Mouse (Mus musculus) ES-Bruce4 (cell line): ENCODE results near the gene Dgkh. TPM values are rescaled to one million over a fixed set of nuclear protein-coding genes. Genes with fewer than 3 reads are reported as not detected.

Experiments
- H3K27ac ChIP-seq: 2 replicates; pipeline ENCODE4 v1.5.1; 2012; ENCODE audit warnings: low read length, inconsistent platforms; ENCODE audit not compliant: insufficient read depth
- H3K27me3 ChIP-seq: 2 replicates; pipeline ENCODE4 v1.6.1; 2012; ENCODE audit warnings: mild to moderate bottlenecking, low read length, inconsistent platforms; ENCODE audit not compliant: control insufficient read depth, poor library complexity, insufficient read depth, severe bottlenecking
- H3K36me3 ChIP-seq: 2 replicates; pipeline ENCODE4 v1.6.1; 2012; ENCODE audit warnings: inconsistent platforms, mild to moderate bottlenecking, low read length, moderate library complexity; ENCODE audit not compliant: control insufficient read depth, poor library complexity, insufficient read depth, severe bottlenecking
- H3K4me1 ChIP-seq: one replicate; pipeline ENCODE4 v1.8.1; 2011; ENCODE audit warnings: low read length; ENCODE audit not compliant: control insufficient read depth, insufficient read depth
- H3K4me3 ChIP-seq: 2 replicates; pipeline ENCODE4 v1.5.1; 2011; ENCODE audit warnings: low read depth, mild to moderate bottlenecking, low read length
- H3K9ac ChIP-seq: 2 replicates; pipeline ENCODE4 v1.6.1; 2012; ENCODE audit warnings: low read depth, mild to moderate bottlenecking, inconsistent platforms; ENCODE audit not compliant: poor library complexity, severe bottlenecking
- H3K9me3 ChIP-seq: replicated peaks from 2 replicates; pipeline ENCODE4 v1.6.1; 2012; ENCODE audit warnings: mild to moderate bottlenecking, low read length, inconsistent platforms; ENCODE audit not compliant: control insufficient read depth, poor library complexity, insufficient read depth, severe bottlenecking
- CTCF ChIP-seq: IDR thresholded peaks from one replicate; pipeline ENCODE4 v1.8.1; 2011; ENCODE audit warnings: low read depth, low read length
- EP300 ChIP-seq: IDR thresholded peaks from 2 replicates; pipeline ENCODE4 v1.6.1; 2011; ENCODE audit warnings: low read depth, low read length; ENCODE audit not compliant: insufficient read depth
- POLR2A ChIP-seq: IDR thresholded peaks from one replicate; pipeline ENCODE4 v1.8.1; 2011; ENCODE audit warnings: low read length; ENCODE audit not compliant: insufficient read depth
- polyA plus RNA-seq: library from polyadenylated mRNA; stranded (reverse); fragments of >200 nt; gene quantifications from 2 replicates; pipeline ENCODE4 v1.2.4, GENCODE M21; 2011; ENCODE audit warnings: low read depth; ENCODE audit not compliant: missing spikeins, insufficient read depth, insufficient read length

Gene Dgkh
- polyA plus RNA-seq, 1 experiment, result 11.7 TPM

DNA sequence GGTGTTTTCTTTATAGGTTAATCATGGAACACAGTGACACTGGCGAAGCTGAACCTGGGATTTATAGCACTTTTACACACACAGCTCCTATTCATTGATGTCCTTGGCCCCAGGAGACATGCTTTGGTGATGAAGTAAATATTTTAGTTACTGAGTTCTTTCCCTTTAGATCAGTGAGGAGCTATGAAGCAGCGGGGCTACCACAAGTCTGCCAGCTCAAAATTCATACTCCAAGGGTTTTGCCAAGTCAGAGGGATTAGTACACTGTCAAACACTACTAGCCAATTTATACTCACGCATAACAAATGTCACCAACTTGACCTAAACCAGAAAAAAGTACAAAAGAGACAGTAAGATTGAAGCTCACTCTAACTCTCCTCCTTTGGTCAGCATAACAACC is 32.9 kb downstream of the Dgkh start:
- H3K4me1 ChIP-seq, result peaks cover 1% of the 10 kb centered on the region
- no peak overlapping the region for H3K9ac ChIP-seq
- H3K27ac ChIP-seq, result no peak overlapping the region
- no peaks in the 10 kb centered on the region for H3K27me3 ChIP-seq
- no peak overlapping the region for H3K4me3 ChIP-seq
- no peaks in the 10 kb centered on the region for H3K36me3 ChIP-seq
- H3K9me3 ChIP-seq, result no peaks in the 10 kb centered on the region
- TF ChIP-seq POLR2A, result no peak

DNA sequence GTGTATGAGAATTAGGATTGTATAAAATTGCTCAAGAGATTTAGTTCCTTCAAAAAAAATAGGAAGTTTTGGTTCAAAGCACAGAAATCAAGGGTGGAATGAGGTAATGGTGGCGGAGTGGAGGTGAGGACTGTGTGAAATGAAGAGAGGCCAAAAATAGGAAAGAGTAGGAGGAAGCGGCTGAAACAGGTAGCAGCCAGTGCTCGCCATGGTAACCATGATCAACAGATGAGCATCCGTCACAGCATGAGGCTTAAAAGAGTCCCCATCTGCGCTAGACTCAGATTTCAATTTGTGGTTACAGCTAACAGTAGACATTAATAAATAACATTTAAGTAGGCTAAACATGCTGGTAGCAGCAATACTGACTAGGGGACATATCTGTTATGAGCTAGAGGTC is 33.4 kb downstream of the Dgkh start:
- Histone ChIP-seq H3K27ac (no peak overlapping the region), H3K9me3 (no peaks in the 10 kb centered on the region), H3K9ac (no peak overlapping the region), H3K4me3 (no peak overlapping the region), H3K4me1 (no peaks in the 10 kb centered on the region), H3K27me3 (no peaks in the 10 kb centered on the region), H3K36me3 (no peaks in the 10 kb centered on the region)
- TF ChIP-seq CTCF (no peak), EP300 (no peak), POLR2A (no peak)

DNA sequence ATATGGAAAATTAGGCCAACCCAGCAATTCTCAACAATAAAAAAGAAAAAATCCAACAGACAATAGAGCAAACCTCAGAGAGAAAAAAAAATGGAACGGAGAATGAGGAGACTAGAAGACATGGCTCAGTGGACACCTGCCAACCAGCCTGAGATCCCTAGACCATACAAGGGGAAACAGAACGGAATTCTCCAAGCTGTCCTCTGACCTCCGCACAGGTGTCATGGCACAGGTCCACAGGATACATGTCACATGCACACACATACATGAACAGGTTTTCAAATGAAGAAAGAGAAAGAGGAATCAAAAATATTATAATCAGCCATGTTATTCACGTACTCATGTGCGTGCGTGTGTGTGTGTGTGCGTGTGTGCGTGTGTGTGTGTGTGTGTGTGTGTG is 38.5 kb downstream of the Dgkh start:
- Histone ChIP-seq H3K9ac (no peak overlapping the region), H3K36me3 (no peaks in the 10 kb centered on the region), H3K27me3 (no peaks in the 10 kb centered on the region), H3K4me3 (no peak overlapping the region), H3K4me1 (no peaks in the 10 kb centered on the region), H3K9me3 (no peaks in the 10 kb centered on the region), H3K27ac (no peak overlapping the region)
- TF ChIP-seq EP300, result no peak
- TF ChIP-seq POLR2A, result no peak
- TF ChIP-seq CTCF, result no peak

DNA sequence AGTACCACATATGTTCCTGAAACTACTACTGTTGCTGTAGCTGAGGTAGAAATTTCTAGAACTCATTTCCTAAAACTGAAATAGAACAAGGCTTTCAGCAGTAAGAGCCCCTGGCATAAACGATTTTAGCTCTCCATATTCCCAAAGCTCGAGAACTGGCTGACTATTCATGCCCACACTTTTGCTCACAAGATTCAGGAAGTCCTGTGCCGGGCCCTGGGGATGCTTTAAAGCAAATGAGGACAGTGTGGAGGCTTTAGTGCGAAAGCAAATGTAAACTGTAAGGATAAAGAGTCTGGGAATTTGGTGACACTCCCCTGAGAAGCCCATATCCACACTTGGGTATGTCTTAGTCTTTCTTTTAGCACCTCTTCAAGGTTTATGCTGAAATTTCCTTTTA is 40.0 kb downstream of the Dgkh start:
- no peak for TF ChIP-seq CTCF
- TF ChIP-seq POLR2A, result no peak
- no peak for TF ChIP-seq EP300

DNA sequence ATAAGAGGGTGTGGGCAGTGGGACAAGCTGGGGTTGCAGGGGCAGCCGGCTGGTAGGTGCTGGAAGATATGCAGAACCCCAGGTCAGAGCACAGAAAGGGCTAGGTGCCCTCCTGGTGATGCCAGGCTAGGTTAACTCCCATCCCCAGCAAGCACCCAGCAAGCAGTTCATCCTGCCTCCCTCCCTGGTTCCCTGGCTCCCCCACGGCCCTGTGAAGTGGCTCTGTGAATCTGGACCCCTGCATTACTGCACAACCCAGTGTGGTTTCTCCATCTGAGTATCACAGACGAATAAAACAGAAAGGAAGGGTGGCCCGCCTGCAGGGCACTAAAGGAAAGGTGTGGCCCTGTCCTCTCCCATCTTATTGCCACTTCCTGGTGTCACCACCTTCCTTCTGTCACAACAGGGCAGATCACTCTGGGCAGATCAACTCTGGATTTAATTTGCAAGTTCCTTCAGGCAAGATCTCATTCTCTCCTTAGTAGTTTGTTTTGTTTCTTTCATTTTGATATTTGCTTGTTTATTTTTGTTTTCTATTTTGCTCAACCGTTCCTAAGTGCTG is 40.6 kb downstream of the Dgkh start:
- Histone ChIP-seq H3K4me1 (peaks cover 4% of the 10 kb centered on the region), H3K4me3 (no peak overlapping the region), H3K9ac (no peak overlapping the region), H3K36me3 (no peaks in the 10 kb centered on the region), H3K27ac (no peak overlapping the region), H3K27me3 (no peaks in the 10 kb centered on the region), H3K9me3 (no peaks in the 10 kb centered on the region)
- no peak for TF ChIP-seq POLR2A

More for the DNA sequence above, 40.0 kb downstream of the Dgkh start:
- Histone ChIP-seq H3K36me3 (no peaks in the 10 kb centered on the region), H3K27me3 (no peaks in the 10 kb centered on the region), H3K27ac (no peak overlapping the region), H3K9ac (no peak overlapping the region), H3K4me1 (peaks cover 2% of the 10 kb centered on the region), H3K9me3 (no peaks in the 10 kb centered on the region), H3K4me3 (no peak overlapping the region)

DNA sequence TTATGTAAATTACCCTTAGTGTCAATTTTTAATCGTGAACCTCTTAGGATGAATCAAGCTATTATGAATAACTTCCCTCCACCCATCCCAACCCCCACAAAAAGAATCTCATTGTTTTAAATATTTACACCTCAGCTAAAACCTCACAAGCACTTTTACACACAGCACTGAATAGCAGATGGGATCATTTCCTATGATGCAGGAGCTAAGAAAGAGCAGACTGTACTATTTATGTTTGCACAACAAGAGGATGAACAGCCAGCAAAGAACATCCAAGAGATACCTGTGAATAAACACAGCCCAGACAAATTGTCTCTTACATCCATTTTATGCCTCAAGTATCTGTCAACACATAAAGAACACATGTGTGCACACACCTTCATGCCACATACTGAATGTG is 41.7 kb downstream of the Dgkh start:
- no peaks in the 10 kb centered on the region for H3K36me3 ChIP-seq

More for the DNA sequence above, 41.7 kb downstream of the Dgkh start:
- Histone ChIP-seq H3K9me3 (no peaks in the 10 kb centered on the region), H3K9ac (no peak overlapping the region), H3K4me1 (peaks cover 4% of the 10 kb centered on the region), H3K4me3 (no peak overlapping the region), H3K27ac (no peak overlapping the region), H3K27me3 (no peaks in the 10 kb centered on the region)
- no peak for TF ChIP-seq CTCF
- TF ChIP-seq POLR2A, result no peak
- TF ChIP-seq EP300, result no peak
